Mouse (Mus musculus) embryonic fibroblast, embryonic 13.5 days (primary cell): Measurements from ENCODE around the gene Spem2.

Experiments
- CTCF ChIP-seq: IDR thresholded peaks from 2 replicates; pipeline ENCODE4 v1.5.1; 2011; ENCODE audit warnings: mild to moderate bottlenecking, control low read depth, low read length, moderate library complexity, borderline replicate concordance; ENCODE audit not compliant: insufficient read depth
- POLR2A ChIP-seq: IDR thresholded peaks from 2 replicates; pipeline ENCODE4 v1.6.1; 2011; ENCODE audit warnings: low read depth, mild to moderate bottlenecking, control low read depth, low read length, moderate library complexity

GRCm38 (mm10) chr11:69800138-69800391 lies 18.2 kb downstream of the Spem2 start:
- TF ChIP-seq POLR2A (no peak), CTCF (no peak)
